Mouse (Mus musculus) embryonic facial prominence, embryonic 15.5 days (tissue): Measurements from ENCODE around the gene Arl8a. TPM values are rescaled to one million over a fixed set of nuclear protein-coding genes. Genes with fewer than 3 reads are reported as not detected.

Experiments
- ATAC-seq: fragments of 200-750 bp; cut with Nextera tagmentation; 2 replicates; pipeline ENCODE4 v1.8.0; 2017; ENCODE audit warnings: low read depth, moderate TSS enrichment; ENCODE audit not compliant: insufficient number of reproducible peaks, low FRiP score, low TSS enrichment
- H3K27ac ChIP-seq: fragments of 300-500 bp; sonication (generic); replicated peaks from 2 replicates; pipeline ENCODE4 v1.5.1; 2015; ENCODE audit warnings: mild to moderate bottlenecking, inconsistent platforms
- H3K27me3 ChIP-seq: fragments of 300-500 bp; sonication (generic); 2 replicates; pipeline ENCODE4 v1.6.1; 2015; ENCODE audit warnings: inconsistent platforms
- H3K36me3 ChIP-seq: fragments of 300-500 bp; sonication (generic); 2 replicates; pipeline ENCODE4 v1.6.1; 2015; ENCODE audit warnings: mild to moderate bottlenecking, inconsistent platforms
- H3K4me1 ChIP-seq: fragments of 300-500 bp; sonication (generic); 2 replicates; pipeline ENCODE4 v1.6.1; 2015; ENCODE audit warnings: inconsistent platforms
- H3K4me2 ChIP-seq: fragments of 300-500 bp; sonication (generic); replicated peaks from 2 replicates; pipeline ENCODE4 v1.6.1; 2015; ENCODE audit warnings: mild to moderate bottlenecking, inconsistent platforms
- H3K4me3 ChIP-seq: fragments of 300-500 bp; sonication (generic); replicated peaks from 2 replicates; pipeline ENCODE4 v1.5.1; 2015; ENCODE audit warnings: mild to moderate bottlenecking, inconsistent platforms
- H3K9ac ChIP-seq: fragments of 300-500 bp; sonication (generic); 2 replicates; pipeline ENCODE4 v1.6.1; 2015; ENCODE audit warnings: inconsistent platforms
- H3K9me3 ChIP-seq: fragments of 300-500 bp; sonication (generic); replicated peaks from 2 replicates; pipeline ENCODE4 v1.6.1; 2016; ENCODE audit warnings: inconsistent platforms
- WGBS: fragments of 180-500 bp; shearing (Covaris S2); methylation state at CpG from one replicate; pipeline ENCODE4 v1.1.7; 2015; 5-methylcytosine and 5-hydroxymethylcytosine counted together
- polyA plus RNA-seq: library from polyadenylated mRNA; unstranded; fragments of >200 nt; fragmentation: Nextera tagmentation; extraction: Ambion mirVana; gene quantifications from 2 replicates; pipeline ENCODE4 v1.2.1, GENCODE M21; 2015

Gene Arl8a
- polyA plus RNA-seq, 1 experiment from 2014 or later: 85.7 TPM

DNA sequence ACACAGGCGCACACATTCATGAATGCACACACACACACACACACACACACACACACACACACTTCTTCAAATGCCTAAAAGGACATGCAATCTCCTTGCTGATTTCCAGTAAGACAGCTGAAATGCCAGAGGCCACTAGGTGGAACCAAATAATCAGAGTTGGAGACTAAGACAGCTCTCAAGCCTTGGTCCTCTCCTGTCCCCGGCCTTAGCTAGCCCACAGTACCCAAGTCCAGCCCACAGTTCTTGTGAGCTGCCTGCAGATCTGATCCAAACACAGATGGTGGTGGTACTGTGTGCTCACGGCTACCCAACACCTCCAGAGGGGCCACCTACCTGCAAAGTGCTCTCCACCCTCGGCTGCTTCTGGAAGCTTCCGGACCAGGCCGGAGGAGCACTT lies 25.4 kb downstream of the Arl8a start:
- ATAC-seq: peak; percentile 56; the same call in 1 of the 2 replicates
- H3K27me3 ChIP-seq: no peaks in the 10 kb centered on the region
- no peaks in the 10 kb centered on the region for H3K36me3 ChIP-seq
- H3K4me3 ChIP-seq: no peak overlapping the region
- H3K9me3 ChIP-seq: no peaks in the 10 kb centered on the region
- 0 out of 2 replicates have a peak, but pooled peaks cover 5% of the 10 kb centered on the region for H3K4me1 ChIP-seq
- H3K9ac ChIP-seq: no peak overlapping the region
- no peak overlapping the region for H3K4me2 ChIP-seq
- WGBS: 51% methylated on average over 6 of the region's 6 CpGs
- no peak overlapping the region for H3K27ac ChIP-seq

- Histone ChIP-seq H3K36me3 (no peaks in the 10 kb centered on the region), H3K9ac (no peak overlapping the region), H3K4me3 (no peak overlapping the region), H3K27ac (no peak overlapping the region), H3K4me2 (no peak overlapping the region), H3K9me3 (no peaks in the 10 kb centered on the region), H3K4me1 (0 out of 2 replicates have a peak, but pooled peaks cover 5% of the 10 kb centered on the region), H3K27me3 (no peaks in the 10 kb centered on the region)
- ATAC-seq: no peak
- WGBS: 90% methylated on average over 6 of the region's 6 CpGs
Observed at GRCm38 (mm10) chr1:135173311-135173710, 26.7 kb downstream of the Arl8a start.

DNA sequence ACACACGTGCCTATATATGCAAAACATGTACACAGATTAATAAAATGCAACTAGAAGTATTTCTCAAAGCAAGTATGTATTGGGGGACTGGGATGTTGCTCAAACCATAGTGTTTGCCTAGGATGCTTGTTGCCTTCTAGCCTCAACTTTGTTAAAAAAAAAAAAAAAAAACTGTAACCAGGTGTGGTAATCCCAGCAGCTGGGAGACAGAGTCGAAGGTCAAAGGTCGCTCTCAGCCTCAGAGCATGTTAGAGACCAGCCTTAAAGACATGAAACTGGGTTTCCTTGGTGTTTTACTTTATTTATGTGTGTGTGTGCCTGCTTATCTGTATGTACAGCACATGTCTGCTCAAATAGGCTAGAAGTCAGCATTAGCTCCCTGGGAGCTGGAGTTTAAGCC lies 28.6 kb downstream of the Arl8a start:
- H3K4me3 ChIP-seq: no peak overlapping the region
- WGBS: 66% methylated on average over 3 of the region's 3 CpGs
- H3K9ac ChIP-seq: no peak overlapping the region
- no peaks in the 10 kb centered on the region for H3K4me1 ChIP-seq
- H3K27me3 ChIP-seq: no peaks in the 10 kb centered on the region
- H3K36me3 ChIP-seq: no peaks in the 10 kb centered on the region
- no peak for ATAC-seq
- H3K27ac ChIP-seq: no peak overlapping the region
- H3K9me3 ChIP-seq: no peaks in the 10 kb centered on the region
- no peak overlapping the region for H3K4me2 ChIP-seq

GRCm38 (mm10) chr1:135177724-135178123 lies 31.1 kb downstream of the Arl8a start:
- WGBS: 79% methylated on average over 3 of the region's 3 CpGs
- H3K4me3 ChIP-seq: no peak overlapping the region
- no peaks in the 10 kb centered on the region for H3K27me3 ChIP-seq
- H3K27ac ChIP-seq: no peak overlapping the region
- ATAC-seq: no peak
- no peaks in the 10 kb centered on the region for H3K9me3 ChIP-seq
- no peak overlapping the region for H3K4me2 ChIP-seq
- 0 out of 2 replicates have a peak, but pooled peaks cover 3% of the 10 kb centered on the region for H3K4me1 ChIP-seq
- no peak overlapping the region for H3K9ac ChIP-seq
- H3K36me3 ChIP-seq: no peaks in the 10 kb centered on the region

- Histone ChIP-seq H3K9me3 (no peaks in the 10 kb centered on the region), H3K4me3 (no peak overlapping the region), H3K4me1 (peaks cover 6% of the 10 kb centered on the region; the same call in 1 of the 2 replicates), H3K27me3 (no peaks in the 10 kb centered on the region), H3K36me3 (no peaks in the 10 kb centered on the region), H3K4me2 (no peak overlapping the region), H3K9ac (no peak overlapping the region), H3K27ac (no peak overlapping the region)
- 82% methylated on average over 7 of the region's 7 CpGs for WGBS
- ATAC-seq: no peak
Observed at GRCm38 (mm10) chr1:135178863-135179262, 32.2 kb downstream of the Arl8a start.

- no peak for ATAC-seq
- 78% methylated on average over 10 of the region's 10 CpGs for WGBS
- Histone ChIP-seq H3K36me3 (no peaks in the 10 kb centered on the region), H3K27me3 (no peaks in the 10 kb centered on the region), H3K27ac (no peak overlapping the region), H3K9ac (no peak overlapping the region), H3K4me3 (no peak overlapping the region), H3K9me3 (no peaks in the 10 kb centered on the region), H3K4me1 (peaks cover 9% of the 10 kb centered on the region; the same call in 1 of the 2 replicates), H3K4me2 (no peak overlapping the region)
Observed at GRCm38 (mm10) chr1:135180830-135181229, 34.2 kb downstream of the Arl8a start.

- no peak for ATAC-seq
- WGBS: 71% methylated on average over 4 of the region's 4 CpGs
- Histone ChIP-seq H3K9ac (no peak overlapping the region), H3K4me3 (no peak overlapping the region), H3K9me3 (no peaks in the 10 kb centered on the region), H3K36me3 (no peaks in the 10 kb centered on the region), H3K4me1 (peaks cover 9% of the 10 kb centered on the region; the same call in 1 of the 2 replicates), H3K4me2 (no peak overlapping the region), H3K27me3 (no peaks in the 10 kb centered on the region), H3K27ac (no peak overlapping the region)
Observed at GRCm38 (mm10) chr1:135181275-135181674, 34.7 kb downstream of the Arl8a start.

DNA sequence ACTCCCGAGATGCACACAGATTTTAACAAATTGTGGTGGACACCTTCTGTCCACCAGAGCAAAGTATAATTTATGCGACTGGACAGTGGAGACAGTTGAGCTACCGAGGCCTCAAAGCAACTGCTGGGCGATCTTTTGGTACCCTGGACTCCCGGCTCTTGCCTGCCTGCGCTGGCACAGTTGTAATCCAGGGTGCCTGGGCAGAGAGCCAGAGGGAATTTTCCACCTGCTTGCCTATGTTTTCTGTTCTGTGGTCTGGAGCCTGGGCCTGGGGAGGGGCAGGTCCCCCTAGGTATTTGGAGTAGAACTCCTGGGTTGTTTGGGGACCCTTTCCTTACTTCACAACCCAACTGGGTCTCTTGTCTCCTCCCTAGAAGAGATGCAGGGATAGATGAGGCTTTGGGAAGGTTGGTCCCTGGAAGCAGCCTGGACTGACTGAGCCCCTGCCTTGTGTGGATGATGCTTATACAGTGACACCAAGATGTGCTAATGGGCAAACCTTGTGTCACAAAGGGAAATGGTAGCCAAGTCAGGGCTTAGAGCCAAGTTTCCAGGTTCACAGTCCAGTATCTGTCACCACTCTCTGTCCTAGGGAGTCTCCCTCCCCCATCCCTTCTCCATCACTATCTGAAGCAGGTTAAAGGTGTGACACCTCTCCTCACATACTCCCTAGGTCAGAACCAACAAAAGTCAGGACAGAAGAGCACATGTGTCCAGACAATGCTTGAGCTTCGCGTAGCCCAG lies 35.4 kb downstream of the Arl8a start:
- 72% methylated on average over 8 of the region's 8 CpGs for WGBS
- Histone ChIP-seq H3K27me3 (no peaks in the 10 kb centered on the region), H3K36me3 (no peaks in the 10 kb centered on the region), H3K27ac (no peak overlapping the region), H3K4me2 (no peak overlapping the region), H3K9me3 (no peaks in the 10 kb centered on the region), H3K4me1 (peaks cover 9% of the 10 kb centered on the region; the same call in 1 of the 2 replicates), H3K4me3 (no peak overlapping the region), H3K9ac (no peak overlapping the region)
- no peak for ATAC-seq

GRCm38 (mm10) chr1:135182975-135183374 lies 36.4 kb downstream of the Arl8a start:
- Histone ChIP-seq H3K4me2 (no peak overlapping the region), H3K4me3 (no peak overlapping the region), H3K27ac (no peak overlapping the region), H3K36me3 (no peaks in the 10 kb centered on the region), H3K4me1 (peaks cover 9% of the 10 kb centered on the region; the same call in 1 of the 2 replicates), H3K9me3 (no peaks in the 10 kb centered on the region), H3K9ac (no peak overlapping the region), H3K27me3 (no peaks in the 10 kb centered on the region)
- ATAC-seq: no peak
- WGBS: 65% methylated on average over 3 of the region's 3 CpGs

DNA sequence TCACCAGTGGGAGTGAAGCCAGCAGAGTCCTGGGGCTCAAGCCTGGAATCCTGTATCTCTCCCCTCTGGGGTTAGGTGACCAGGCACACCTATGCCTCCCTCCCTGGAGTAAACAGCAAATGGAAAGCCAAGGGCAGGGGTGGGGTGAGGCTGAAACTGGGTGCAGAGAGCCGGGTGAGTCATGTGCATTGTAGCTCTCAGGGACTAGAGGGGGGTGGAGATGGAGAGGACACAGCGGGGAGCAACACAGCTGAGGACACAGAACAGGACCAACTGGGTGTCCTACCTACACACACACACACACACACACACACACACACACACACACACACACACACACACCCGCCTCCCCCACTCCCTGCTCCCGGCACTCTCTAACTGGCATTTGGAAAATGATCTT lies 36.8 kb downstream of the Arl8a start:
- Histone ChIP-seq H3K4me3 (no peak overlapping the region), H3K27me3 (no peaks in the 10 kb centered on the region), H3K9me3 (no peaks in the 10 kb centered on the region), H3K9ac (no peak overlapping the region), H3K4me2 (no peak overlapping the region), H3K4me1 (peaks cover 9% of the 10 kb centered on the region; the same call in 1 of the 2 replicates), H3K27ac (no peak overlapping the region), H3K36me3 (no peaks in the 10 kb centered on the region)
- 71% methylated on average over 4 of the region's 4 CpGs for WGBS
- ATAC-seq: 0 out of 2 replicates have a peak, but pooled peaks have one; percentile 25

- peak; percentile 34; the same call in 1 of the 2 replicates for ATAC-seq
- Histone ChIP-seq H3K4me3 (no peak overlapping the region), H3K4me1 (peaks cover 9% of the 10 kb centered on the region; the same call in 1 of the 2 replicates), H3K9me3 (no peaks in the 10 kb centered on the region), H3K9ac (no peak overlapping the region), H3K4me2 (no peak overlapping the region), H3K36me3 (no peaks in the 10 kb centered on the region), H3K27me3 (no peaks in the 10 kb centered on the region), H3K27ac (peak overlapping the region; percentile 30; the same call in 1 of the 2 replicates)
- WGBS: 52% methylated on average over 11 of the region's 11 CpGs
Observed at GRCm38 (mm10) chr1:135183941-135184570, 37.4 kb downstream of the Arl8a start.
